11 mouse cellular contexts compared by ENCODE assay signal in genomic region chr5:140223070-140224053, GRCm38 (mm10).
DNase-seq lines count a peak whose midpoint lies in the region; ATAC-seq and TF ChIP-seq lines count a peak whose summit lies in the region.
"Had no signal": no experiment of that assay in that cellular context is flagged by ENCODE, and none has a peak within 500 bp of the region (broad histone marks: within the 10 kb centered on the region; RNA-seq: fewer than 3 reads in every experiment).

No protein-coding gene starts in this region.

- peaks cover 5% of the 10 kb centered on the region; the same call in 1 of the 2 replicates for H3K36me3 ChIP-seq in hindbrain, embryonic 10.5 days
- no peaks in the 10 kb centered on the region for H3K36me3 ChIP-seq in hindbrain, postnatal 0 days (ENCODE audit: insufficient read depth, low read length)
- no peaks in the 10 kb centered on the region for H3K36me3 ChIP-seq in forebrain, embryonic 13.5 days (ENCODE audit: poor library complexity, severe bottlenecking)
- H3K36me3 ChIP-seq in midbrain, embryonic 11.5 days (ENCODE audit: control insufficient read depth, insufficient read depth, low read length) = no peaks in the 10 kb centered on the region
- H3K36me3 ChIP-seq: heart, embryonic 13.5 days had no signal

- H3K9me3 ChIP-seq in hindbrain, embryonic 10.5 days = no peaks in the 10 kb centered on the region
- no peaks in the 10 kb centered on the region for H3K9me3 ChIP-seq in hindbrain, postnatal 0 days (ENCODE audit: low read length)
- H3K9me3 ChIP-seq in forebrain, embryonic 13.5 days (replicated peaks) = no peaks in the 10 kb centered on the region
- no peaks in the 10 kb centered on the region for H3K9me3 ChIP-seq in midbrain, embryonic 11.5 days (ENCODE audit: control insufficient read depth, low read length)
- H3K9me3 ChIP-seq: heart, embryonic 13.5 days had no signal

- DNase-seq in hindbrain, embryonic 10.5 days (ENCODE audit: low spot score) = peak; percentile 47
- DNase-seq in hindbrain, postnatal 0 days (ENCODE audit: low spot score) = no peak
- peak; percentile 54 for DNase-seq in embryo, embryonic 10 days (ENCODE audit: low spot score)
- peak; percentile 90 for DNase-seq in midbrain, embryonic 11.5 days (ENCODE audit: low spot score, missing footprints)
- no peak for DNase-seq in adrenal gland, adult 18-20 months (ENCODE audit: low spot score in 2 of 2)
- no peak for DNase-seq in left cerebral cortex, adult 11 months (ENCODE audit: low spot score)
- DNase-seq in retina, postnatal 1 day = no peak

- 35% methylated on average over 20 of the region's 20 CpGs for WGBS in hindbrain, embryonic 10.5 days
- 30% methylated on average over 20 of the region's 20 CpGs for WGBS in hindbrain, postnatal 0 days
- 19% methylated on average over 20 of the region's 20 CpGs for WGBS in forebrain, embryonic 13.5 days
- 24% methylated on average over 20 of the region's 20 CpGs for WGBS in midbrain, embryonic 11.5 days

- peak overlapping the region; percentile 87 for H3K27ac ChIP-seq in hindbrain, embryonic 10.5 days
- no peak overlapping the region; the same call in 1 of the 2 replicates for H3K27ac ChIP-seq in hindbrain, postnatal 0 days
- peak overlapping the region; percentile 65 for H3K27ac ChIP-seq in forebrain, embryonic 13.5 days
- peak overlapping the region; percentile 65 for H3K27ac ChIP-seq in midbrain, embryonic 11.5 days (ENCODE audit: low read depth, low read length)
- H3K27ac ChIP-seq: heart, embryonic 13.5 days; liver, embryonic 14.5 days had no signal

- no peaks in the 10 kb centered on the region for H3K27me3 ChIP-seq in hindbrain, embryonic 10.5 days (ENCODE audit: insufficient read depth, poor library complexity, severe bottlenecking)
- no peaks in the 10 kb centered on the region for H3K27me3 ChIP-seq in hindbrain, postnatal 0 days (ENCODE audit: insufficient read depth, low read length)
- H3K27me3 ChIP-seq in forebrain, embryonic 13.5 days = no peaks in the 10 kb centered on the region
- H3K27me3 ChIP-seq in midbrain, embryonic 11.5 days (ENCODE audit: control insufficient read depth, insufficient read depth, low read length) = no peaks in the 10 kb centered on the region

- no peak overlapping the region for H3K9ac ChIP-seq in hindbrain, postnatal 0 days (replicated peaks; ENCODE audit: low read length)
- no peak overlapping the region for H3K9ac ChIP-seq in forebrain, embryonic 13.5 days
- peak overlapping the region; percentile 33; the same call in 1 of the 2 replicates for H3K9ac ChIP-seq in midbrain, embryonic 11.5 days (ENCODE audit: low read length)
- H3K9ac ChIP-seq: heart, embryonic 13.5 days; liver, embryonic 14.5 days had no signal

- H3K4me3 ChIP-seq in hindbrain, embryonic 10.5 days = no peak overlapping the region
- H3K4me3 ChIP-seq in hindbrain, postnatal 0 days (ENCODE audit: low read length) = no peak overlapping the region
- no peak overlapping the region for H3K4me3 ChIP-seq in forebrain, embryonic 13.5 days
- no peak overlapping the region for H3K4me3 ChIP-seq in midbrain, embryonic 11.5 days (ENCODE audit: low read depth, low read length)
- H3K4me3 ChIP-seq: heart, embryonic 13.5 days had no signal

- ATAC-seq in hindbrain, postnatal 0 days = no peak
- ATAC-seq in forebrain, embryonic 13.5 days = peak; percentile 72
- peak; percentile 77 for ATAC-seq in midbrain, embryonic 11.5 days (ENCODE audit: low FRiP score)
- ATAC-seq: intestine, postnatal 0 days had no signal

- H3K4me2 ChIP-seq in hindbrain, postnatal 0 days (ENCODE audit: low read depth, low read length) = no peak overlapping the region
- no peak overlapping the region for H3K4me2 ChIP-seq in forebrain, embryonic 13.5 days
- H3K4me2 ChIP-seq in midbrain, embryonic 11.5 days = no peak overlapping the region
- H3K4me2 ChIP-seq: heart, embryonic 13.5 days had no signal

- no peak for TF ChIP-seq CTCF in hindbrain, postnatal 0 days (IDR thresholded peaks at IDR 0.05; ENCODE audit: low read depth)

- H3K4me1 ChIP-seq in hindbrain, embryonic 10.5 days (replicated peaks) = peaks cover 77% of the 10 kb centered on the region
- H3K4me1 ChIP-seq in hindbrain, postnatal 0 days (ENCODE audit: insufficient read depth, low read length) = no peaks in the 10 kb centered on the region
- H3K4me1 ChIP-seq in forebrain, embryonic 13.5 days = peaks cover 23% of the 10 kb centered on the region
- peaks cover 21% of the 10 kb centered on the region for H3K4me1 ChIP-seq in midbrain, embryonic 11.5 days (ENCODE audit: control insufficient read depth, insufficient read depth, low read length)

Comparison
In these comparisons a context has a peak if more than half of its experiments do, and no peak if none do; other contexts are left out.
1. DNase-seq: peak in hindbrain, embryonic 10.5 days (single experiment), embryo, embryonic 10 days (single experiment) and midbrain, embryonic 11.5 days (single experiment); none in hindbrain, postnatal 0 days (single experiment), adrenal gland, adult 18-20 months (0 of 2), left cerebral cortex, adult 11 months (single experiment) and retina, postnatal 1 day (single experiment).